Mouse (Mus musculus) inflammation-experienced regulatory T-cells (primary cell): ENCODE data around the gene Efemp1. TPM values are rescaled to one million over a fixed set of nuclear protein-coding genes. Genes with fewer than 3 reads are reported as not detected.

ENCODE experiments used
- polyA plus RNA-seq, 2 experiments: library from polyadenylated mRNA; unstranded; fragments of 100-300 nt; shearing (Covaris generic); gene quantifications; one replicate each; pipeline ENCODE4 v1.2.1; 2017

Efemp1 gene
- 1 to 10 TPM in 1 of 2 experiments, not detected in 1; 2.0 TPM for polyA plus RNA-seq

DNA sequence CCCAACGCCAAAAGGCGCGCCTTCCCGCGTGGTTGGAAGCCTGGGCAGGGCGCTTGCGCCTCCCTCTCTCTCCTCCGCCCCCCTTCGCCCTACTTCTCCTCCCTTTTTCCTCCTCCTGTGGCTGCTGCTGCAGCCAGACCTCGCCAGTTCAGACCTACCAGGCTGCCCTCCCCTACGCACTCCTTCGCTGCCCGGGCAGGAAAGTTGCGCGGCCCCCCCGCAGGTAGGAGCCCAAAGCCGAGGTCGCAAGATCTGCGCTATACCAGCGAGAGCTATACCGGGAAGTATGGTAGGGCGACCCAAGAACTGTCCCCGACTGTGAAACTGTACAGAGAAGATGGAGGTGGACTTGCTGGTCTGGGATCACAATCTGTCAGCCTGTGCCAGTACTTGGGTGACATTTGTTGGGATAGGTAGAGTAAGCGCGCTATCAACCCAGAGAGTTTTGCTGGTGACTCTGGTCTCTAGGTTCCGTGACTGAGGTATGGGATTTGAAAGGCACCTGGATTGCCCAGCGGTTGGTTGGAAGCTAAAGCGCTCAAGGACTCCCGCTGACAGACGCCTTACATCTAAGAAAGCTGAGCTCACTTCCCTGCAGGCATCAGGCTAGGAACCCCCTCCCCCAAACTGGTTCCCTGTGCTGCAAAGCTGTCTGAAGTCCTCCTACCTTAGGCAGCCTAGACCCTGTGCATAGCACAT, at the start of gene Efemp1:
Gene Efemp1 (plus strand): TSS at position 103 of the 699 bp plus-strand sequence.

